Mouse (Mus musculus): ENCODE data around the gene Cry1. TPM values are rescaled to one million over a fixed set of nuclear protein-coding genes. Genes with fewer than 3 reads are reported as not detected.

Cry1 gene
- 10 to 100 TPM; 10.0 to 11.1 TPM for total RNA-seq (2021)

- peak; percentile 89 to 99 for DNase-seq (ENCODE audit: extremely low spot score in 1 of 2, low spot score in 1 of 2)
Observed at GRCm38 (mm10) chr10:85184964-85185608, at the start of gene Cry1. Gene Cry1, minus strand, starts transcription at chr10:85185064.

GRCm38 (mm10) chr10:85221771-85222050 lies 36.8 kb upstream of the Cry1 start:
- peak; percentile 7 to 8 for DNase-seq (ENCODE audit: extremely low spot score in 1 of 2, low spot score in 1 of 2)

- DNase-seq (ENCODE audit: extremely low spot score in 1 of 2, low spot score in 1 of 2), result peak; percentile 89 to 99
Observed at GRCm38 (mm10) chr10:85220918-85221770, 36.3 kb upstream of the Cry1 start.

GRCm38 (mm10) chr10:85214847-85215246 lies 30.0 kb upstream of the Cry1 start:
- DNase-seq (ENCODE audit: extremely low spot score in 1 of 2, low spot score in 1 of 2), result peak in 1 of 2 experiments; percentile 3

- DNase-seq (ENCODE audit: extremely low spot score in 1 of 2, low spot score in 1 of 2), result no peak
Observed at GRCm38 (mm10) chr10:85211673-85212072, 26.8 kb upstream of the Cry1 start.

- DNase-seq (ENCODE audit: extremely low spot score in 1 of 2, low spot score in 1 of 2), result no peak
Observed at GRCm38 (mm10) chr10:85210125-85210524, 25.3 kb upstream of the Cry1 start.

- no peak for DNase-seq (ENCODE audit: extremely low spot score in 1 of 2, low spot score in 1 of 2)
Observed at GRCm38 (mm10) chr10:85209119-85209605, 24.3 kb upstream of the Cry1 start.

GRCm38 (mm10) chr10:85205316-85205715 lies 20.5 kb upstream of the Cry1 start:
- no peak for DNase-seq (ENCODE audit: extremely low spot score in 1 of 2, low spot score in 1 of 2)

- DNase-seq (ENCODE audit: extremely low spot score in 1 of 2, low spot score in 1 of 2), result no peak
Observed at GRCm38 (mm10) chr10:85204255-85204855, 19.5 kb upstream of the Cry1 start.

GRCm38 (mm10) chr10:85194528-85194927 lies 9.7 kb upstream of the Cry1 start:
- DNase-seq (ENCODE audit: extremely low spot score in 1 of 2, low spot score in 1 of 2), result no peak

GRCm38 (mm10) chr10:85193321-85193720 lies 8.5 kb upstream of the Cry1 start:
- DNase-seq (ENCODE audit: extremely low spot score in 1 of 2, low spot score in 1 of 2), result no peak

- no peak for DNase-seq (ENCODE audit: extremely low spot score in 1 of 2, low spot score in 1 of 2)
Observed at GRCm38 (mm10) chr10:85190652-85191051, 5.8 kb upstream of the Cry1 start.

- no peak for DNase-seq (ENCODE audit: extremely low spot score in 1 of 2, low spot score in 1 of 2)
Observed at GRCm38 (mm10) chr10:85189966-85190365, 5.1 kb upstream of the Cry1 start.

- DNase-seq (ENCODE audit: extremely low spot score in 1 of 2, low spot score in 1 of 2), result no peak
Observed at GRCm38 (mm10) chr10:85186499-85186794, 1.6 kb upstream of the Cry1 start.

- DNase-seq (ENCODE audit: extremely low spot score in 1 of 2, low spot score in 1 of 2), result peak in 1 of 2 experiments; percentile 15
Observed at GRCm38 (mm10) chr10:85185639-85186498, 1.0 kb upstream of the Cry1 start.

GRCm38 (mm10) chr10:85184201-85184963 lies 482 bp downstream of the Cry1 start:
- DNase-seq (ENCODE audit: extremely low spot score in 1 of 2, low spot score in 1 of 2), result peak in 1 of 2 experiments; percentile 33

- peak in 1 of 2 experiments; percentile 22 for DNase-seq (ENCODE audit: extremely low spot score in 1 of 2, low spot score in 1 of 2)
Observed at GRCm38 (mm10) chr10:85183619-85184018, 1.2 kb downstream of the Cry1 start.

- no peak for DNase-seq (ENCODE audit: extremely low spot score in 1 of 2, low spot score in 1 of 2)
Observed at GRCm38 (mm10) chr10:85182766-85183165, 2.1 kb downstream of the Cry1 start.

GRCm38 (mm10) chr10:85176640-85177039 lies 8.2 kb downstream of the Cry1 start:
- no peak for DNase-seq (ENCODE audit: extremely low spot score in 1 of 2, low spot score in 1 of 2)

GRCm38 (mm10) chr10:85165306-85165705 lies 19.6 kb downstream of the Cry1 start:
- DNase-seq (ENCODE audit: extremely low spot score in 1 of 2, low spot score in 1 of 2), result no peak

All from layer of hippocampus, postnatal 25 days (tissue).